ENCODE assay signal across 16 mouse cellular contexts in genomic region chr7:28417368-28417767, GRCm38 (mm10). TPM values are rescaled to one million over a fixed set of nuclear protein-coding genes. Genes with fewer than 3 reads are reported as not detected.
DNase-seq lines count a peak whose midpoint lies in the region; ATAC-seq and TF ChIP-seq lines count a peak whose summit lies in the region.
"Had no signal": no experiment of that assay in that cellular context is flagged by ENCODE, and none has a peak within 500 bp of the region (broad histone marks: within the 10 kb centered on the region; RNA-seq: fewer than 3 reads in every experiment).

No protein-coding gene starts in this region.

- peak; percentile 57 for TF ChIP-seq CTCF in layer of hippocampus, adult 2 months (conservative IDR thresholded peaks at IDR 0.05)
- peak; percentile 68 for TF ChIP-seq CTCF in Patski (IDR thresholded peaks at IDR 0.05)

- peak overlapping the region; percentile 43; the same call in 1 of the 2 replicates for H3K27ac ChIP-seq in layer of hippocampus, adult 2 months
- H3K27ac ChIP-seq: limb, embryonic 12.5 days had no signal

- H3K4me3 ChIP-seq in layer of hippocampus, adult 2 months = no peak overlapping the region
- H3K4me3 ChIP-seq: limb, embryonic 12.5 days had no signal

- ATAC-seq in Patski = no peak
- no peak for ATAC-seq in activated CD4-positive, CD25-positive, alpha-beta regulatory T cell, adult 4 months

- DNase-seq in adrenal gland, adult 2 months = peak; percentile 31
- no peak for DNase-seq in adrenal gland, postnatal 36 days
- DNase-seq in layer of hippocampus, adult 2 months (ENCODE audit: low spot score in 2 of 2) = no peak
- no peak for DNase-seq in layer of hippocampus, adult 9-11 months
- DNase-seq in 3134 (ENCODE audit: extremely low read depth, insufficient read length, low spot score) = peak; percentile 39
- DNase-seq in Patski (ENCODE audit: low read depth, low spot score) = no peak
- DNase-seq in spleen, postnatal 4 days (ENCODE audit: low spot score in 2 of 2) = no peak
- DNase-seq: adrenal gland, adult 8-10 months; cerebellum, postnatal 14 days; heart, postnatal 14 days; kidney, postnatal 14 days; layer of hippocampus, postnatal 36 days; right cerebral cortex, postnatal 4 days; thymus, postnatal 14 days had no signal

- POLR2A ChIA-PET in Patski (lab: Charles Lee) = no interaction called here

- CTCF ChIA-PET in Patski (lab: Charles Lee) = interaction anchor here (1.4 kb wide), 1 partner anchor 20 kb away, joined by 5 read pairs; the partner anchor contains the start of gene Gmfg

- in situ Hi-C loops in Patski (cut with MboI; ENCODE audit: low pct_unique_long_range_greater_than_20kb) = no loop called here

- H3K27me3 ChIP-seq in Patski = no peaks in the 10 kb centered on the region
- H3K27me3 ChIP-seq: limb, embryonic 12.5 days had no signal

RNA-seq across cellular contexts. Expression of gene Gmfg, which starts 19.9 kb away (rescaled TPM):
- total RNA-seq in adrenal gland, adult 2 months (2021) = 10 to 100 TPM in 1 of 2 experiments, 1 to 10 TPM in 1; 7.1 to 10.4 TPM
- polyA plus RNA-seq in adrenal gland, adult 2 months (2012; rRNA removed) = 0.58 and 0.89 TPM in 2 replicates
- total RNA-seq in adrenal gland, postnatal 36 days (2021) = 1 to 10 TPM; 6.7 to 8.1 TPM
- 1 to 10 TPM in 1 of 2 experiments, under 1 TPM in 1; 0.86 to 2.3 TPM for total RNA-seq in layer of hippocampus, adult 2 months (2021)
- polyA plus RNA-seq in Patski (2021) = 0.58 TPM
- polyA plus RNA-seq in activated CD4-positive, CD25-positive, alpha-beta regulatory T cell, adult 4 months (2017; shearing (Covaris generic)) = 100 to 1,000 TPM; 694 to 773 TPM

RNA-seq across cellular contexts. Expression of gene Paf1, which starts 24.6 kb away (rescaled TPM):
- total RNA-seq in adrenal gland, adult 2 months (2021) = 100 to 1,000 TPM in 1 of 2 experiments, 10 to 100 TPM in 1; 73.4 to 104 TPM
- 323 and 399 TPM in 2 replicates for polyA plus RNA-seq in adrenal gland, adult 2 months (2012; rRNA removed)
- total RNA-seq in adrenal gland, postnatal 36 days (2021) = 10 to 100 TPM; 67.3 to 77.7 TPM
- 10 to 100 TPM; 68.4 to 79.0 TPM for total RNA-seq in layer of hippocampus, adult 2 months (2021)
- polyA plus RNA-seq in Patski (2021) = 104 TPM
- 10 to 100 TPM; 49.2 to 65.4 TPM for polyA plus RNA-seq in activated CD4-positive, CD25-positive, alpha-beta regulatory T cell, adult 4 months (2017; shearing (Covaris generic))

RNA-seq across cellular contexts. Expression of gene Med29, which starts 24.9 kb away (rescaled TPM):
- total RNA-seq in adrenal gland, adult 2 months (2021) = 10 to 100 TPM; 39.6 to 49.7 TPM
- polyA plus RNA-seq in adrenal gland, adult 2 months (2012; rRNA removed) = 72.1 and 88.5 TPM in 2 replicates
- total RNA-seq in adrenal gland, postnatal 36 days (2021) = 10 to 100 TPM; 33.6 to 47.4 TPM
- 10 to 100 TPM; 17.7 to 18.7 TPM for total RNA-seq in layer of hippocampus, adult 2 months (2021)
- polyA plus RNA-seq in Patski (2021) = 32.4 TPM
- polyA plus RNA-seq in activated CD4-positive, CD25-positive, alpha-beta regulatory T cell, adult 4 months (2017; shearing (Covaris generic)) = 10 to 100 TPM; 29.7 to 30.6 TPM

RNA-seq across cellular contexts. Expression of gene Lrfn1, which starts 34.4 kb away (rescaled TPM):
- total RNA-seq in adrenal gland, adult 2 months (2021) = 10 to 100 TPM; 12.9 to 25.4 TPM
- 33.6 and 37.1 TPM in 2 replicates for polyA plus RNA-seq in adrenal gland, adult 2 months (2012; rRNA removed)
- total RNA-seq in adrenal gland, postnatal 36 days (2021) = 10 to 100 TPM; 15.6 to 17.5 TPM
- total RNA-seq in layer of hippocampus, adult 2 months (2021) = 10 to 100 TPM; 69.1 to 79.8 TPM
- polyA plus RNA-seq in Patski (2021) = 2.6 TPM
- polyA plus RNA-seq in activated CD4-positive, CD25-positive, alpha-beta regulatory T cell, adult 4 months (2017; shearing (Covaris generic)) = not detected

RNA-seq across cellular contexts. Expression of gene Zfp36, which starts 37.3 kb away (rescaled TPM):
- total RNA-seq in adrenal gland, adult 2 months (2021) = 10 to 100 TPM; 16.3 to 19.4 TPM
- 25.9 and 32.3 TPM in 2 replicates for polyA plus RNA-seq in adrenal gland, adult 2 months (2012; rRNA removed)
- total RNA-seq in adrenal gland, postnatal 36 days (2021) = 10 to 100 TPM; 19.0 to 26.1 TPM
- 1 to 10 TPM; 2.0 to 3.2 TPM for total RNA-seq in layer of hippocampus, adult 2 months (2021)
- 90.4 TPM for polyA plus RNA-seq in Patski (2021)
- polyA plus RNA-seq in activated CD4-positive, CD25-positive, alpha-beta regulatory T cell, adult 4 months (2017; shearing (Covaris generic)) = 100 to 1,000 TPM; 107 to 125 TPM

Comparison
In these comparisons a context has a peak if more than half of its experiments do, and no peak if none do; other contexts are left out.
1. DNase-seq: peak in adrenal gland, adult 2 months (single experiment) and 3134 (single experiment); none in adrenal gland, postnatal 36 days (0 of 2), layer of hippocampus, adult 2 months (0 of 2), layer of hippocampus, adult 9-11 months (single experiment), Patski (single experiment) and spleen, postnatal 4 days (0 of 2).